ENCODE assay signal across 14 mouse cellular contexts in genomic region chr19:38644871-38645595, GRCm38 (mm10).
DNase-seq lines count a peak whose midpoint lies in the region; ATAC-seq and TF ChIP-seq lines count a peak whose summit lies in the region.
"Had no signal": no experiment of that assay in that cellular context is flagged by ENCODE, and none has a peak within 500 bp of the region (broad histone marks: within the 10 kb centered on the region; RNA-seq: fewer than 3 reads in every experiment).

No protein-coding gene starts in this region.

- intact Hi-C loops in gastrocnemius, adult 2 months (cut with DNase I): no loop called here

- no peak for TF ChIP-seq POLR2A in thymus, adult 2 months (IDR thresholded peaks at IDR 0.05; ENCODE audit: control insufficient read depth, extremely low read depth, insufficient read depth, low read length, poor library complexity)

- peak overlapping the region; percentile 68 for H3K27ac ChIP-seq in lung, embryonic 15.5 days
- no peak overlapping the region; the same call in 1 of the 2 replicates for H3K27ac ChIP-seq in kidney, embryonic 14.5 days (ENCODE audit: low read depth, low read length)
- no peak overlapping the region for H3K27ac ChIP-seq in gastrocnemius, adult 2 months
- H3K27ac ChIP-seq in hindbrain, embryonic 12.5 days: no peak overlapping the region
- H3K27ac ChIP-seq in thymus, adult 2 months (ENCODE audit: control insufficient read depth, insufficient read depth, low read length): no peak overlapping the region
- H3K27ac ChIP-seq: macrophage had no signal

- peak; percentile 64 for DNase-seq in heart, adult 11 months
- DNase-seq in heart, adult 18-20 months: no peak
- no peak for DNase-seq in lung, postnatal 10 days
- DNase-seq in gastrocnemius, adult 2 months: no peak
- DNase-seq in thymus, adult 2 months: no peak
- DNase-seq: cerebellum, postnatal 25 days; heart, postnatal 14 days; right cerebral cortex, postnatal 25 days had no signal

- WGBS in lung, embryonic 15.5 days: 22% methylated on average over 6 of the region's 6 CpGs
- 37% methylated on average over 6 of the region's 6 CpGs for WGBS in kidney, embryonic 14.5 days
- WGBS in hindbrain, embryonic 12.5 days: 56% methylated on average over 6 of the region's 6 CpGs
- WGBS in thymus, adult 2 months: 83% methylated on average over 6 of the region's 6 CpGs

- peak; percentile 75; the same call in 1 of the 2 replicates for ATAC-seq in lung, embryonic 15.5 days (ENCODE audit: borderline replicate concordance, extremely low read depth, low FRiP score, low TSS enrichment)
- peak; percentile 49; the same call in 1 of the 2 replicates for ATAC-seq in kidney, embryonic 14.5 days (ENCODE audit: low FRiP score, low TSS enrichment)
- ATAC-seq in hindbrain, embryonic 12.5 days (ENCODE audit: low FRiP score): no peak
- ATAC-seq: inflammation-experienced regulatory T-cells, adult 6 months had no signal

- H3K9me3 ChIP-seq in lung, embryonic 15.5 days: no peaks in the 10 kb centered on the region
- no peaks in the 10 kb centered on the region for H3K9me3 ChIP-seq in kidney, embryonic 14.5 days (ENCODE audit: control insufficient read depth, low read length)
- no peaks in the 10 kb centered on the region for H3K9me3 ChIP-seq in hindbrain, embryonic 12.5 days (replicated peaks)

- no peak for TF ChIP-seq CTCF in gastrocnemius, adult 2 months (IDR thresholded peaks at IDR 0.05)
- TF ChIP-seq CTCF in thymus, adult 2 months (IDR thresholded peaks at IDR 0.05; ENCODE audit: borderline replicate concordance, control insufficient read depth, extremely low read depth, insufficient read depth, low read length, poor library complexity): no peak

- H3K4me2 ChIP-seq in lung, embryonic 15.5 days: no peak overlapping the region
- no peak overlapping the region for H3K4me2 ChIP-seq in kidney, embryonic 14.5 days (replicated peaks; ENCODE audit: low read depth, low read length)
- no peak overlapping the region for H3K4me2 ChIP-seq in hindbrain, embryonic 12.5 days (replicated peaks)

- H3K36me3 ChIP-seq in lung, embryonic 15.5 days: no peaks in the 10 kb centered on the region
- H3K36me3 ChIP-seq in kidney, embryonic 14.5 days (ENCODE audit: control insufficient read depth, insufficient read depth, low read length): no peaks in the 10 kb centered on the region
- no peaks in the 10 kb centered on the region for H3K36me3 ChIP-seq in hindbrain, embryonic 12.5 days
- no peaks in the 10 kb centered on the region for H3K36me3 ChIP-seq in thymus, adult 2 months (ENCODE audit: control insufficient read depth, insufficient read depth, low read length)

- peaks cover 8% of the 10 kb centered on the region; the same call in 1 of the 2 replicates for H3K4me1 ChIP-seq in lung, embryonic 15.5 days
- peaks cover 2% of the 10 kb centered on the region for H3K4me1 ChIP-seq in kidney, embryonic 14.5 days (ENCODE audit: control insufficient read depth, insufficient read depth, low read length)
- no peaks in the 10 kb centered on the region; the same call in 1 of the 2 replicates for H3K4me1 ChIP-seq in hindbrain, embryonic 12.5 days
- no peaks in the 10 kb centered on the region for H3K4me1 ChIP-seq in thymus, adult 2 months (replicated peaks; ENCODE audit: control insufficient read depth, insufficient read depth, low read length)

- no peak overlapping the region for H3K4me3 ChIP-seq in lung, embryonic 15.5 days
- no peak overlapping the region for H3K4me3 ChIP-seq in kidney, embryonic 14.5 days (ENCODE audit: low read length)
- no peak overlapping the region for H3K4me3 ChIP-seq in gastrocnemius, adult 2 months
- no peak overlapping the region for H3K4me3 ChIP-seq in hindbrain, embryonic 12.5 days
- H3K4me3 ChIP-seq in thymus, adult 2 months (ENCODE audit: control insufficient read depth, insufficient read depth, low read length): no peak overlapping the region
- H3K4me3 ChIP-seq: erythroblast, embryonic 14.5 days had no signal

- no peak overlapping the region for H3K9ac ChIP-seq in lung, embryonic 15.5 days
- no peak overlapping the region for H3K9ac ChIP-seq in kidney, embryonic 14.5 days (ENCODE audit: low read depth, low read length)
- no peak overlapping the region for H3K9ac ChIP-seq in hindbrain, embryonic 12.5 days

- H3K27me3 ChIP-seq in lung, embryonic 15.5 days: no peaks in the 10 kb centered on the region
- no peaks in the 10 kb centered on the region for H3K27me3 ChIP-seq in kidney, embryonic 14.5 days (ENCODE audit: control insufficient read depth, insufficient read depth, low read length)
- no peaks in the 10 kb centered on the region for H3K27me3 ChIP-seq in hindbrain, embryonic 12.5 days
- H3K27me3 ChIP-seq in thymus, adult 2 months (ENCODE audit: control insufficient read depth, insufficient read depth, low read length): no peaks in the 10 kb centered on the region
